Mouse (Mus musculus) stomach, postnatal 0 days (tissue): ENCODE measurements around the gene Anxa3.

Experiments
- CTCF ChIP-seq: IDR thresholded peaks from 2 replicates; pipeline ENCODE4 v1.5.1; 2016; ENCODE audit warnings: antibody characterized with exemption, low read depth, mild to moderate bottlenecking, moderate library complexity
- EP300 ChIP-seq: optimal IDR thresholded peaks from 2 replicates; pipeline ENCODE3; 2016; ENCODE audit warnings: antibody characterized with exemption

- TF ChIP-seq CTCF = no peak
- no peak for TF ChIP-seq EP300
Observed at GRCm38 (mm10) chr5:96824769-96825327, 31.7 kb downstream of the Anxa3 start.
